Mouse (Mus musculus) right cerebral cortex, postnatal 14 days (tissue): ENCODE data around the gene Ccna2.
"Not testable (repeated sequence)": the region's sequence is repeated elsewhere in the genome, so short reads cannot be mapped to it uniquely, and the experiment has no call there.

ENCODE experiments used
- DNase-seq: peaks from one replicate; pipeline ENCODE4 v3.0.0; 2022

Gene Ccna2

DNA sequence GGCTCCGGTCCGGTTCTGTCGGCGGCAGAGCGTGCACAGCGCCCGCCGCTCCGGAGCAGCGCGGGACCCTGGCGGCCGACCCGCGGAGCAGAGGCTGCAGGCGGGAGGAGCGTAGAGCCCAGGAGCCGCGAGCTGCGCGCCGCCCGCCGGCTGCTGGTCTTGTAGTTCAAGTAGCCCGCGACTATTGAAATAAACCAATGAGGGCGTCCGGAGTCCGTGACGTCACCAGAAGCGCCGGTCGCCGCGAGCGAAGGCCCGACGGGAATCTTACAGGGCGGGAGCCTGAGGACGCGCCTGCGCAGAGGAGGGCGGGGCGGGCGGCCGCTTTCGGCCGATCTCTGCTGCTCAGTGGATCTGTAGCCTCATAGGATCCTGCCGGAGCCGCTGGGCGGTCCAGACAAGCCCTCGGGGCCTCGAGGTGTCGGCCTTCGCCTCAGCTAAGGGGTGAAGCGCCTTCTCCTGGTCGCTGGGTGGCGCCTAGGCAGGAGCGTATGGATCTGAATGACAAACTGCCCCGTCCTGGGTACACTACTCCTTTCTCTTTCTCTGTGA is at the start of gene Ccna2:
Ccna2 (minus strand) TSS at position 324 of the 552 bp plus-strand sequence.
- DNase-seq, result peak; percentile 98

DNA sequence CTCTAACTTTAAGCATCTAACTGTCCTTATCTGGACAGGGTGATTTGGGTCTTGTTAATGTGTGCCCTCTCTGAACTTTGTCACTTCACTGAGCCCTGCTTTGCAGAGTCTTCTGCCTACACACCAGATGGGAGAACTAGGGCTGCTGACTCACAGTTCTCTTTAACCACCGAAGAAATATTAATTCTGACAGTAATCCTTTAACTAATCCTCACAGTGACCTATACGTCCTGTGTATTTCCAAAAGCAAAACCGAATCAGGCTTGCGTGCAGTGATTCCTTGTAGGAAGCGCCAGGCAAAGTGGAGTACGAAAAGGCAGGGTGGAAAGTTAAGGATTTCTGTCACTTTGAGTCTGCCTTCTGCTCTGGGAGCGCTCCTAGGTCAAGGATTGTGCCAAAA is 46.2 kb upstream of the Ccna2 start:
- DNase-seq, result no peak

DNA sequence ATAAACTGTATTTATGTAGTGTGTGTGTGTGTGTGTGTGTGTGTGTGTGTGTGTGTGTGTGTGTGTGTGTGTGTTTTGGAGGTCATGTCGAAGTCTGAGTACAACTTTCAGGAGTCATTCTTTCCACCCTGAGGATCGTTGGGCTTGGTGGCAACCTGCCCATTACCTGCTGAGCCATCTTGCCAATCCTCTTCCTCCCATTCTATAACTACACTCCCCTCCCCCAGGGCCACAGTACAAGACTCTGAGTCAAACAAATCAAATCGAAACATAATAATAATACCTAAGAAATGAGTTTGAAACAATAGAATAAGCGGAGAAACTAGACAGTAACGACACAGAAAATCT is 41.9 kb upstream of the Ccna2 start:
- DNase-seq, result no peak

DNA sequence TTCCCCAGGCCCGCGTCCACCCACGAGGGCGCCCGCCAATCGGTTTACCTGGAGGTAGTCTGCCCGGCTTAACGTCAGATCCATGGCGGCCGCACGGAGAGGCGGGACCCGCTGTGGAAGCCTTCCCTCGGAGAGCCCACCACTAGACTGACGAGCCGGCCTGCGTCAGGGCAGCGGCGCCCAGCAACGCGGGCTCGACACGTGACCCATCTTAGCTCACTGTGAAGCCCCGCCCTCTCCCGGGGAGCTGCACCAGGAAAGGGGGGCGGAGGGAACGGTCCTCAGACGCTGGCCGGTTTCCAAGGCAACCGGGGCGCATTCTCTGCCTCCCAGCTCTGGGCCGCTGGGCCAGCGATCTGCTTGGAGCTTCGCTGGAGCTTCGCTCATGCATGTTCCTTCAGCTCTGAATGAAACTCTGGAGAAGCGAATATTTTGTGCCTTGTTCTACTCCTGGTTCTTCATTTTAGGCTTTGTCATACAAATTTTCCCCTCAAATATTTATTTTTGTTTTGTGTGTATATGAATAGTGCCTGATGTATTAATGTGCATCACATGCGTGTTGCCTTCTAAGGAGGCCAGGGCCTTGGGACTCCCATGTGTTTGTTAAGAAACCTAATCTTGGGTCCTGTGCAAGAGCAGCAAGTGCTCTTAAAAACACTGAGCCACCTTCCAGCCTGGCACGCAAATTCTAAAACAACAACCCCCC is 41.4 kb upstream of the Ccna2 start, which contains the start of gene Bbs7:
Bbs7 (minus strand) TSS at position 276 of the 706 bp plus-strand sequence.
- DNase-seq, result peak; percentile 98

DNA sequence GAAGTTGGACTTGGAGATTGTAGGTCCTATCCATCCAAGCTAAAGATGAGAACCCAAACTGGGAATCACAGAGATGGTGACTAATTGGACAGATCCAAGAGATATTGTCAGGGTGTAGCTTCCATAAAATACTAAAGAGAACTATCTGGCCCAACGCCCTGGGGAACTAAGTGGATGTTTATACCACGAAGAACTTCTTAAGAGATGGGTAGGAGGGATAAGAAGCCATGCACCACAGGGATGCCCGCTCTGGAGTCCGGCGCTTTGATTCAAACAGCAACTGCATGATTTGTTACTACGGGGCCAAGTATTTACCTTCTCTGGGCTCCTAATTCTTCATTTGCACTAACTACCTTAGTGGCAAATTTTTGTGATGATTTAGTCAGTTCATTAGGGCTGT is 40.7 kb upstream of the Ccna2 start:
- no peak for DNase-seq

DNA sequence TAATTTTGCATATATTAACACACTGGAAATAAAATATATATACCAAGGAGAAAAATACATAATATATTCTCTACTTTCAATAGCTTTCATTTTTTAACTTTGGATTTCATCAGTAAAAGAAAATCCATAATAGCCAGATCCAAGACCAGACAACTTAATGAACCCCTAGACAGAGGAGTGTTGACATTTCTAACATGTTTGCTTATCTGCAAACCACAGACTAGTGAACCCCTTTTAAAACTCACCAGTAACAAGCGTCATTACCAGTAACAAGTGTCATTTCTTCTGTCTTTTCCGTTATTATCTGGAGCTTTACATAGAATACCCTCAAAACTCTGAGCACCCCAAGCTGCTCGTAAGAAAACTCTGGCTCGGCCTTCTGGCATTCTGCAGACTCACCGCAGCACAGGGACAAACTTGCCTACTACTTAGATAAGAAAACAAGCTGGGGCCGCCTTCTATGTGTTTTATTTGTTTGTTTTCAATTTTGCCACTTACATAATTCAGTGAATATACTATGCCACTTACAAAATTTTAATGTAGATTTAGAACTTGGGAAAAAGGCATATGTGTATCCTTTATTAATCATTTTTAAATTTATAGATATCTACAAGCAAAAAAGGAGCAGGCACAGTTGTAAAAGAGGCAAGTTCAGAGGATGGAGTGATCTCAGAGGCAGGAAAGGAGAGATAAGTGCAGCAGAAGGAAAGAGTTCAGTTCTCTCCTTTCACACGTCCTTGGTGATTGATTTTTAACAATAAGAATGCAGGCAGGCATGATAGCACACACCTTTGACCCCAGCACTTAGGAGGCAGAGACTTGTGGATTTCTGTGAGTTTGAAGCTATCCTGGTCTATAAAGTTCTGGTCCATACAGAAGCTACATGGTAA is 34.2 kb upstream of the Ccna2 start:
- no peak for DNase-seq

DNA sequence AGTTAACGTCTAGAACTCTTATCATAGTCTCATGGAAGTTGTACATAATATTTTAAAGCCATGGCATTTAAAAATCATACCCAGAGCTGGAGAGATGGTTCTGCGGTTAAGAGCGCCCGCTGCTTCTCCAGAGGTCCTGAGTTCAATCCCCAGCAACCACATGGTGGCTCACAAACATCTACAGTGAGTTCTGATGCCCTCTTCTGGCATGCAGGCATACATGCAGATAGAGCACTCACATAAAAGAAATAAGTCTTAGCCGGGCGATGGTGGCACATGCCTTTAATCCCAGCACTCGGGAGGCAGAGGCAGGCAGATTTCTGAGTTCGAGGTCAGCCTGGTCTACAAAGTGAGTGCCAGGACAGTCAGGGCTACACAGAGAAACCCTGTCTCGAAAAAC is 27.8 kb upstream of the Ccna2 start:
- not testable (repeated sequence) for DNase-seq

- DNase-seq, result no peak
These were observed 26.9 kb upstream of the Ccna2 start for GRCm38 (mm10) chr3:36598811-36599210.

GRCm38 (mm10) chr3:36571361-36571826 is 556 bp downstream of the Ccna2 start:
- no peak for DNase-seq

DNA sequence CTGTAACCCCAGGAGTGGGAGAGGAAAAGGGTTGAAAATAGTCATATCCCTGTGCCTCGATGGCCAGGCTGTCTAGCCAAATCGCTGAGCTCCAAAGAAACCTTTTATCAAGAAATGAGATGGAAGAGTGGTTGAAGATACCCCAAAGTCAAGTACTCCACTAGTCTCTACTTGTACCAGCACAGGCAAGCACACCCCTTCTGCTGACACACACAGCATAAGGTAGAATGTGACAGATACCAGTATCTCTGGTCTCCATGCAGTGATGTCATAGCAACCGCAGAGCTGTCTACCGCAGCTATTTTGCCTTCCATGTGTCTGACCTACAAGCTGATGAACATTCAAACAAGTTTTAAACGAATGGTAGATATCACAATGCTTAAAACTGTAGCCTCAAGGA is 2.1 kb downstream of the Ccna2 start:
- no peak for DNase-seq

GRCm38 (mm10) chr3:36563666-36564065 is 8.3 kb downstream of the Ccna2 start:
- no peak for DNase-seq

DNA sequence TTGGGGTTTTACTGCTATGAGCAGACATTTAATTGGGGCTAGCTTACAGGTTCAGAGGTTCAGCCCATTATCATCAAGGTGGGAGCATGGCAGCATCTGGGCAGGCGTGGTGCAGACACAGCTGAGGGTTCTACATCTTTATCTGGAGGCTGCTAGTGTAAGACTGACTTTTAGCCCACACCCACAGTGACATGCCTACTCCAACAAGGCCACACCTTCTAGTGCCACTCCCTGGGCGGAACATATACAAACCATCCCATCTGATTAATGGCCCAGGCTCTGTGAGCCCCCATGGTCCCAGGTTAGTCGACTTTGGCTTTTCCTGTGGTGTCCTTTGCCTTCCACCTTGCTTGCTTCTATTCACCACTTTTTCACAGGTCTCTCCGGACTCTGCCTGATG is 12.3 kb downstream of the Ccna2 start:
- no peak for DNase-seq

- no peak for DNase-seq
These were observed 14.3 kb downstream of the Ccna2 start for GRCm38 (mm10) chr3:36557601-36558000.

DNA sequence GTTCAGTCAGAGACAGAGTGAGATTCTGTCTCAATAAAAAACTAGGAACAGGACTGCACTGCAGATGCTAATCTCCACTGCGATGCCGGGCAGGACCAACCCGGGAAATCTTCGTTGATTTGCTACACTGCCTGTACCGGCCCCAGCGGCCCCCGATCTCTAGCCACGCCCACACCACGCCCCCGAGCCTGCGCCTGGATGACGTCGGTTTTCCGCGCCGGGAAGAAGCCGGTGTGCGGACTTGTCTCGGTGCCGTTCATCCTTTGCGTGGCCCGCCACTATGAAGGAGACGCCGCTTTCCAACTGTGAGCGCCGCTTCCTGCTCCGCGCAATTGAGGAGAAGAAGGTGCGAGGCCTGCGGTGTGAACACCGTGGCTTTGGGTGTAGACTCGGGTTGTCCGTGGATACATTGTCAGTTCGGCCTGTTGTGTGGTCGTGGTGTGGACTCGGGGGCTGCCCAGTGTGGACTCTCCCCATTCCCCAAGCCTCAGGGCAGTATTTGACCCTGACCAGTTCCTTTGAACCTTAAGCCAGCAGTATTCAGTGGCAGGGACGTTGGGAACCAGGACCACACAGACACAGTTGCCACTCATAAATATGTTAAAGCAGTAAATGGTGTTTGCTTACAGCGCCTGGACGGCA is 19.4 kb downstream of the Ccna2 start, which contains the start of gene Exosc9:
Exosc9 (plus strand) TSS at position 201 of the 642 bp plus-strand sequence.
- DNase-seq, result peak; percentile 96

DNA sequence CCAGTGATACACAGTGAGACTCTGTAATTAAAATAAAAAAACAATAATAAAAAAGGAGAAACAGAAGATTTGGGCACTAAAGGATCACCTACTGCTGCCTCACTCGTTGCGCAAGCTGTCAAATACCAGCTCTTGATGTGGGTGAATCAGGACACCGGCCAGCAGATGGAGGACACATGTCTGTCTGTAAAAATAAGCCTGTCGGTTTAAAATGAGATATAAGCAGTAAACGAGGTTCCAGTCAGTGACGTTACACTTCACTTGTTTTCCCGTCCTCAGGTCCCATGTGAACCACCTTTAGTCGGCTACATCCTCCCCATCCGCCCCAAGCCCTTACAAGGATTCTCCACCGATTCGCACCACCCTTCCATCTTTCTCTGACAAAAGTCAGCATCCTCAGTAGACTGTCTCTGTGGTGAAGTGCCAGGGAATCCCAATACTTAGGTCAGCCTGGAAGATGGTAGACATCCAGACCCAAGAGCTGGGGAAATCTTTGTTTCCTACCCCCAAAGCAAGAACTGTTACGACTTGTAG is 20.0 kb downstream of the Ccna2 start:
- no peak for DNase-seq

DNA sequence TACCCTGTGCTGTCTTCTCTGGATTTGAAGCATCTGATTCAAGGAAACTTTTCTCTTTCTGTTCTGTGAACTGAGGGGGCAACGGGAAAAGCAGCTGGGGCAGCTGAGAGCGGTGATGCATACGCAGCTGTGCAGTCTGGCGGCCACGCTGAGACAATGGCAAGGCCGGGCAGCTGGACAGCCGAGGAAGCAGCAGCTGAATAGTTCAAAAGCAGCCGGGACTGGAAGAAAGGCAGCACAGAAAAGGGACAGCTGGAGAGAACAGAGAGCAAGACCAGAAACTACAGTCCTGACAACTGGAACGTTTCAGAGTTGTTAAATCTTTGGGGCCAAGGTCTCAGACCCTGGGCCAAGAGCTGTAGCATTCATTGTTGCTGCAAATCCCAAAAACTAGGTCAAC is 20.6 kb downstream of the Ccna2 start:
- DNase-seq, result peak; percentile 39

DNA sequence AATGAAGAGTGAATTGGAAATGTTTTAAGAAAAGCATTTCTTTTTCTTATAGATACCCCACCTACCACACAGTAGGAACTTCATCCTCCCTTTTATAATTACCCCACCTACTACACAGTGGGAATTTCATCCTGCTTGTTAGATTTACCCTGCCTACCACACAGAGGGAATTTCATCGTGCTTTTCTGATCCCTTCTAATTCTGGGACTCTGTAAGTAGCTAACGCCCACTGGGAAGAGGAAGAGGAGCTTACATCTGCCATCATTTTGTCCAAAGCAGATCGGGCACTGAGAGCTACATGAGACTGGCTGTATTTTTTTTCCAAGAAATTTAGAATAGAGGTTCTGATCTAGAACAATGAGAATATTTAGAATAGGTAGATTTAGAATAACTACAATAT is 27.0 kb downstream of the Ccna2 start:
- DNase-seq, result no peak

- DNase-seq, result no peak
These were observed 30.6 kb downstream of the Ccna2 start for GRCm38 (mm10) chr3:36541399-36541798.

GRCm38 (mm10) chr3:36540756-36541155 is 31.2 kb downstream of the Ccna2 start:
- DNase-seq, result no peak

DNA sequence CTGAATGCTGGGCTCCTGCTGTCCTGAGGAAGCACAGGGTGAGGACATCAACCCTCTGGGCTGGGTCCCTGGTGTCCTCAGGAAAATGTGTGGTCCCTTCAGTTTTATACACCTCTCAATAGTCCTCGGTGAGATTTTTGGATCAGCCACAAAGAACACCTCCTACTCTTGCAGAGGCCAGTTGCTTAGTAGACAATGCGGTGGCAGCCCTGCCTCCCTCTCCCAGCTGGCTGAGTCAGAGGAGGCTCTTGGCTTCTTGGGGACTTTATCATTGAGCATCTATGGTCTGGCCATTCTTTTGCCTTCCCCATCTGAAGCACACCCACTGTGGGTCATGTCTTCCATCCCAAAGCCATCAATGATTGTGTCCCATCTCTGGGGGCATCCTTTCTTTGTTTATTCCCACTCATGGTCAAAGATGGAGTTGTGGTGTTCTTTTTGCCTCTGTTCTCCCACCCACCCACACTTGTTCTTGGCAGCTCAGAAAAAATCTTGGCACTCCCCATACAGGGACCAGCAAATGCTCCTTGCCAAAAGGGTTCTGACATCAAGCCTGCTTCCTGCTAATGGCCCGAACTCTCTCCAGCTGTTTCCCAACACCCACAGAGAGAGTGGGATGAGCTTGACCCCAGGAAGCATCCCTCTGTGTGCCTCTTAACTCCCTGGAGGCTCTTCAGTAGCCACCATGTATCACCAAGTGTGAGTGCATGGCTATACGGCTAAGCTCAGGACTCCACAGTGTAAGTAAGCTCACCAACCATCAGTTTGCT is 34.1 kb downstream of the Ccna2 start:
- no peak for DNase-seq

DNA sequence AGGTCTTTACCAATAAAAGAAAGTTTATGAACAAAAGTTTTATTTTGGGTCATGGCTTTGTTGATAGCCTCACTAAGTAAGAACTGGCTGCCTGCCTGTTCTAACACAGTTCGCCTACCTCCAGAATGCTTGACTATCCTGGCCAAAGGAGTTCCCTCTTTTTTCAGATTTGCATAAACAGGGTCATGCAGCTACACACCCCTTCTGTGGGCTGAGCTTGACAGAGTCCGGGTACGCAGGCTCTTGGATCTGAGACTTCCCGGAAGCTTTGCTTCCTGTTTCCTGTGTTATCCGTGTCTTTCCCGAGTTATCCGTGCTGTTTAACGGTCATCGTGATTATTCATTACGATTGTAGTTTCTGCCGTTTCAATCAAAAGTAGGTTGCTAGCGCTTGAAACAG is 35.9 kb downstream of the Ccna2 start:
- no peak for DNase-seq

- no peak for DNase-seq
These were observed 38.7 kb downstream of the Ccna2 start for GRCm38 (mm10) chr3:36533201-36533672.
